Mouse (Mus musculus): ENCODE data around the gene Nkiras2. TPM values are rescaled to one million over a fixed set of nuclear protein-coding genes. Genes with fewer than 3 reads are reported as not detected.

Gene Nkiras2
- polyA plus RNA-seq, 1 experiment from 2014 or later: 55.7 TPM

GRCm38 (mm10) chr11:100574708-100575483 is 44.1 kb upstream of the Nkiras2 start, which contains the start of gene Cnp:
Gene Cnp (plus strand): TSS chr11:100574904.
- Histone ChIP-seq H3K9ac (ENCODE audit: low read depth, low read length) (peak within 1 kb of the TSS; percentile 57), H3K27me3 (replicated peaks; ENCODE audit: control insufficient read depth, insufficient read depth, low read length) (no peaks in the 10 kb centered on the region), H3K27ac (ENCODE audit: low read depth, low read length) (peak within 1 kb of the TSS; percentile 15; the same call in 1 of the 2 replicates), H3K9me3 (ENCODE audit: control insufficient read depth) (no peaks in the 10 kb centered on the region), H3K4me1 (replicated peaks; ENCODE audit: control insufficient read depth, insufficient read depth, low read length) (no peaks in the 10 kb centered on the region), H3K36me3 (ENCODE audit: control insufficient read depth, insufficient read depth) (peaks cover 8% of the 10 kb centered on the region), H3K4me3 (ENCODE audit: low read depth, low read length) (peak within 1 kb of the TSS; percentile 72), H3K4me2 (replicated peaks; ENCODE audit: low read depth) (peak within 1 kb of the TSS; percentile 75)
- peak; percentile 31 for TF ChIP-seq CTCF (IDR thresholded peaks at IDR 0.05; ENCODE audit: low read depth)
- under 1% methylated on average over 47 of the region's 47 CpGs for WGBS
- ATAC-seq: peak; percentile 78

GRCm38 (mm10) chr11:100575484-100575855 is 43.6 kb upstream of the Nkiras2 start:
- Histone ChIP-seq H3K9me3 (ENCODE audit: control insufficient read depth) (no peaks in the 10 kb centered on the region), H3K4me1 (replicated peaks; ENCODE audit: control insufficient read depth, insufficient read depth, low read length) (no peaks in the 10 kb centered on the region), H3K27ac (ENCODE audit: low read depth, low read length) (no peak overlapping the region), H3K27me3 (replicated peaks; ENCODE audit: control insufficient read depth, insufficient read depth, low read length) (no peaks in the 10 kb centered on the region), H3K9ac (ENCODE audit: low read depth, low read length) (no peak overlapping the region), H3K4me2 (replicated peaks; ENCODE audit: low read depth) (peak overlapping the region; percentile 75), H3K36me3 (ENCODE audit: control insufficient read depth, insufficient read depth) (peaks cover 14% of the 10 kb centered on the region), H3K4me3 (ENCODE audit: low read depth, low read length) (peak overlapping the region; percentile 72)
- no peak for ATAC-seq
- TF ChIP-seq CTCF (IDR thresholded peaks at IDR 0.05; ENCODE audit: low read depth): no peak
- WGBS: 44% methylated on average over 2 of the region's 2 CpGs

- Histone ChIP-seq H3K27me3 (replicated peaks; ENCODE audit: control insufficient read depth, insufficient read depth, low read length) (no peaks in the 10 kb centered on the region), H3K36me3 (ENCODE audit: control insufficient read depth, insufficient read depth) (peaks cover 20% of the 10 kb centered on the region), H3K4me1 (replicated peaks; ENCODE audit: control insufficient read depth, insufficient read depth, low read length) (no peaks in the 10 kb centered on the region), H3K27ac (ENCODE audit: low read depth, low read length) (no peak overlapping the region), H3K9ac (ENCODE audit: low read depth, low read length) (no peak overlapping the region), H3K4me3 (ENCODE audit: low read depth, low read length) (no peak overlapping the region), H3K9me3 (ENCODE audit: control insufficient read depth) (no peaks in the 10 kb centered on the region), H3K4me2 (replicated peaks; ENCODE audit: low read depth) (peak overlapping the region; percentile 75; the same call in 1 of the 2 replicates)
- ATAC-seq: no peak
- 73% methylated on average over 21 of the region's 21 CpGs for WGBS
- TF ChIP-seq CTCF (IDR thresholded peaks at IDR 0.05; ENCODE audit: low read depth): no peak
These were observed 42.8 kb upstream of the Nkiras2 start for GRCm38 (mm10) chr11:100576256-100576655.

GRCm38 (mm10) chr11:100577852-100578599 is 41.0 kb upstream of the Nkiras2 start:
- no peak for ATAC-seq
- no peak overlapping the region for H3K27ac ChIP-seq (ENCODE audit: low read depth, low read length)
- no peaks in the 10 kb centered on the region for H3K4me1 ChIP-seq (replicated peaks; ENCODE audit: control insufficient read depth, insufficient read depth, low read length)
- no peak for TF ChIP-seq CTCF (IDR thresholded peaks at IDR 0.05; ENCODE audit: low read depth)
- no peaks in the 10 kb centered on the region for H3K9me3 ChIP-seq (ENCODE audit: control insufficient read depth)
- H3K36me3 ChIP-seq (ENCODE audit: control insufficient read depth, insufficient read depth): peaks cover 37% of the 10 kb centered on the region
- H3K27me3 ChIP-seq (replicated peaks; ENCODE audit: control insufficient read depth, insufficient read depth, low read length): no peaks in the 10 kb centered on the region
- no peak overlapping the region for H3K9ac ChIP-seq (ENCODE audit: low read depth, low read length)
- H3K4me2 ChIP-seq (replicated peaks; ENCODE audit: low read depth): no peak overlapping the region
- no peak overlapping the region for H3K4me3 ChIP-seq (ENCODE audit: low read depth, low read length)
- WGBS: 78% methylated on average over 8 of the region's 8 CpGs

GRCm38 (mm10) chr11:100579116-100579799 is 39.8 kb upstream of the Nkiras2 start:
- H3K9ac ChIP-seq (ENCODE audit: low read depth, low read length): no peak overlapping the region
- H3K4me1 ChIP-seq (replicated peaks; ENCODE audit: control insufficient read depth, insufficient read depth, low read length): no peaks in the 10 kb centered on the region
- no peaks in the 10 kb centered on the region for H3K9me3 ChIP-seq (ENCODE audit: control insufficient read depth)
- no peak overlapping the region for H3K4me3 ChIP-seq (ENCODE audit: low read depth, low read length)
- H3K27me3 ChIP-seq (replicated peaks; ENCODE audit: control insufficient read depth, insufficient read depth, low read length): no peaks in the 10 kb centered on the region
- no peak overlapping the region for H3K4me2 ChIP-seq (replicated peaks; ENCODE audit: low read depth)
- ATAC-seq: no peak
- H3K27ac ChIP-seq (ENCODE audit: low read depth, low read length): no peak overlapping the region
- 88% methylated on average over 9 of the region's 9 CpGs for WGBS
- TF ChIP-seq CTCF (IDR thresholded peaks at IDR 0.05; ENCODE audit: low read depth): no peak
- peaks cover 49% of the 10 kb centered on the region for H3K36me3 ChIP-seq (ENCODE audit: control insufficient read depth, insufficient read depth)

- Histone ChIP-seq H3K4me3 (ENCODE audit: low read depth, low read length) (no peak overlapping the region), H3K4me1 (replicated peaks; ENCODE audit: control insufficient read depth, insufficient read depth, low read length) (no peaks in the 10 kb centered on the region), H3K9me3 (ENCODE audit: control insufficient read depth) (no peaks in the 10 kb centered on the region), H3K27me3 (replicated peaks; ENCODE audit: control insufficient read depth, insufficient read depth, low read length) (no peaks in the 10 kb centered on the region), H3K4me2 (replicated peaks; ENCODE audit: low read depth) (no peak overlapping the region), H3K27ac (ENCODE audit: low read depth, low read length) (no peak overlapping the region), H3K9ac (ENCODE audit: low read depth, low read length) (no peak overlapping the region), H3K36me3 (ENCODE audit: control insufficient read depth, insufficient read depth) (peaks cover 55% of the 10 kb centered on the region)
- 79% methylated on average over 13 of the region's 13 CpGs for WGBS
- no peak for TF ChIP-seq CTCF (IDR thresholded peaks at IDR 0.05; ENCODE audit: low read depth)
- ATAC-seq: no peak
These were observed 38.8 kb upstream of the Nkiras2 start for GRCm38 (mm10) chr11:100580275-100580674.

Measured in intestine, postnatal 0 days (tissue).